Mouse (Mus musculus) lung, postnatal 0 days (tissue): Measurements from ENCODE around the gene Inpp5b. TPM values are rescaled to one million over a fixed set of nuclear protein-coding genes. Genes with fewer than 3 reads are reported as not detected.

Source experiments
- ATAC-seq: fragments of 200-750 bp; cut with Nextera tagmentation; 2 replicates; pipeline ENCODE4 v1.8.0; 2017; ENCODE audit warnings: moderate library complexity
- DNase-seq: peaks from one replicate; pipeline ENCODE4 v3.0.0-alpha.2; 2016; ENCODE audit warnings: low spot score
- H3K27ac ChIP-seq: fragments of 300-500 bp; sonication (generic); 2 replicates; pipeline ENCODE4 v1.5.1; 2014; ENCODE audit warnings: antibody characterized with exemption, mild to moderate bottlenecking, low read length, mixed read lengths
- H3K27me3 ChIP-seq: fragments of 300-500 bp; sonication (generic); replicated peaks from 2 replicates; pipeline ENCODE4 v1.6.1; 2014; ENCODE audit warnings: low read length, mixed read lengths; ENCODE audit not compliant: insufficient read depth
- H3K36me3 ChIP-seq: fragments of 300-500 bp; sonication (generic); 2 replicates; pipeline ENCODE4 v1.6.1; 2014; ENCODE audit warnings: low read length, mixed read lengths; ENCODE audit not compliant: insufficient read depth
- H3K4me1 ChIP-seq: fragments of 300-500 bp; sonication (generic); 2 replicates; pipeline ENCODE4 v1.6.1; 2014; ENCODE audit warnings: antibody characterized with exemption, low read depth, low read length, mixed read lengths; ENCODE audit not compliant: insufficient read depth
- H3K4me2 ChIP-seq: fragments of 300-500 bp; sonication (generic); replicated peaks from 2 replicates; pipeline ENCODE4 v1.6.1; 2014; ENCODE audit warnings: low read depth, mild to moderate bottlenecking, low read length, moderate library complexity, mixed read lengths
- H3K4me3 ChIP-seq: fragments of 300-500 bp; sonication (generic); 2 replicates; pipeline ENCODE4 v1.5.1; 2014; ENCODE audit warnings: low read depth, low read length
- H3K9ac ChIP-seq: fragments of 300-500 bp; sonication (generic); replicated peaks from 2 replicates; pipeline ENCODE4 v1.6.1; 2014; ENCODE audit warnings: low read depth, mild to moderate bottlenecking
- H3K9me3 ChIP-seq: fragments of 300-500 bp; sonication (generic); 2 replicates; pipeline ENCODE4 v1.6.1; 2016; ENCODE audit warnings: low read length, mixed read lengths
- CTCF ChIP-seq: IDR thresholded peaks from 2 replicates; pipeline ENCODE4 v1.5.1; 2016; ENCODE audit warnings: antibody characterized with exemption, mild to moderate bottlenecking
- EP300 ChIP-seq: IDR thresholded peaks from 2 replicates; pipeline ENCODE4 v1.6.1; 2016; ENCODE audit warnings: antibody characterized with exemption, mild to moderate bottlenecking, control low read depth
- WGBS: fragments of 180-500 bp; shearing (Covaris S2); extraction: QIAGEN DNeasy Blood & Tissue Kit; methylation state at CpG from one replicate; pipeline ENCODE4 v1.1.7; 2014; 5-methylcytosine and 5-hydroxymethylcytosine counted together
- polyA plus RNA-seq: library from polyadenylated mRNA; unstranded; fragments of >200 nt; fragmentation: Nextera tagmentation; extraction: Ambion mirVana; gene quantifications from 2 replicates; pipeline ENCODE4 v1.2.1, GENCODE M21; 2015

The Inpp5b gene
- polyA plus RNA-seq, 1 experiment from 2014 or later = 59.6 TPM

- peaks cover 13% of the 10 kb centered on the region; the same call in 1 of the 2 replicates for H3K36me3 ChIP-seq
These were observed 67.7 kb downstream of the Inpp5b start for GRCm38 (mm10) chr4:124809136-124809883.

DNA sequence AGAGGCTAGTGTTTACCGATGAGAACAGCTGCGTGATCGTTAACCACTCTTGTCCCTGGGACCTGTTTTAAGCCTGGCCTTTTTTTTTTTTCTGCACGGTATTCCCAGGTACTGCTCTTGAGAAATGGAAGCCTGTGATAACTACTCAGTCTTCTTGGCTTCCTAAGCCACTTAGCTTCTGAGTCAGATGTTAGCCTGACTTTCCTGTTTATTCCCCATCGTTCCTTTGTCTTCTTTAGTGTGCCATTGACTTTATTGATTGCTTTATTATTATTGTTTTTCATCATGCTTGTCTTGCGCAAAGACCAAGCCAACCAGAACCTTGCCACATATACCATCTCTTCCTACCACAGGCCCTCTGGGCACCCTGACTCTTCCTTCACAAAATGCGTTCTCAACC is 68.4 kb downstream of the Inpp5b start:
- DNase-seq = no peak
- no peak overlapping the region for H3K4me3 ChIP-seq
- WGBS = 75% methylated on average over 7 of the region's 7 CpGs
- H3K9me3 ChIP-seq = no peaks in the 10 kb centered on the region
- H3K27ac ChIP-seq = no peak overlapping the region
- H3K27me3 ChIP-seq = no peaks in the 10 kb centered on the region
- no peak for ATAC-seq
- H3K36me3 ChIP-seq = peaks cover 6% of the 10 kb centered on the region; the same call in 1 of the 2 replicates
- no peak overlapping the region for H3K9ac ChIP-seq
- no peak overlapping the region for H3K4me2 ChIP-seq
- no peaks in the 10 kb centered on the region for H3K4me1 ChIP-seq
- no peak for TF ChIP-seq CTCF
- TF ChIP-seq EP300 = no peak

More at GRCm38 (mm10) chr4:124809136-124809883, 67.7 kb downstream of the Inpp5b start:
- H3K4me2 ChIP-seq = no peak overlapping the region
- H3K9me3 ChIP-seq = no peaks in the 10 kb centered on the region
- no peaks in the 10 kb centered on the region for H3K27me3 ChIP-seq
- no peak for DNase-seq
- no peak overlapping the region for H3K27ac ChIP-seq
- TF ChIP-seq EP300 (no peak), CTCF (no peak)
- H3K4me3 ChIP-seq = no peak overlapping the region
- WGBS = 70% methylated on average over 7 of the region's 9 CpGs
- H3K9ac ChIP-seq = no peak overlapping the region
- H3K4me1 ChIP-seq = no peaks in the 10 kb centered on the region
- no peak for ATAC-seq

DNA sequence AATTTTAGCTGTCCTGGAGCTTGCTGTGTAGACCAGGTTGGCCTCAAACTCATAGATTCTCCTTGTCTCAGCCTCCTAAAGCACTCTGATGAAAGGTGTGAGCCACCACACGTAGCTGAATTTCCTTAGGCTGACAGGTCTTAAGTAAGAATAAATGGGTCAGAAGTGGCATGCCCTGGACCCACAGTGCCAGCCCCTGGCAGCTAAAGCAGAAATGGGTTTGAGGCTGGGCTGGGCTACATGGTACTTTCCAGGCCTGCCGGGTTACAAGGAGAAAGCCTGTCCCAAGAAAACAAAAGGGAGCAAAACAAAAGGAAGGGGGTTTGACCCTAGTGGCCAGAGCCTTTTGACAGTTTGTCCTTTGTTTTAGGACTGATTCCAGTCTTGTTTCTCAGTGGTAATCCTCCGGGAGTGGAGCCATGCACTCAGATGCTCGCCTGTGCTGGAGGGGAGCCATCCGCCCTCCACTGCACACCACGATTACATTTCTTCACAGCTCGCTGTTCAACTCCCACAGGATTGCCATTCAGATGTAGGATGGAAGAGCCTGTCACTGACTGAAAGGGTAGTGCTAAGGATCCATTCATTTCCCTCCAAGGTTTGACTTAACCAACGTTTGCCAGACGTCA is 69.8 kb downstream of the Inpp5b start:
- Histone ChIP-seq H3K4me2 (no peak overlapping the region), H3K27me3 (no peaks in the 10 kb centered on the region), H3K4me1 (no peaks in the 10 kb centered on the region), H3K27ac (no peak overlapping the region), H3K9me3 (no peaks in the 10 kb centered on the region), H3K36me3 (peaks cover 6% of the 10 kb centered on the region; the same call in 1 of the 2 replicates), H3K4me3 (no peak overlapping the region), H3K9ac (no peak overlapping the region)
- DNase-seq = no peak
- TF ChIP-seq CTCF (no peak), EP300 (no peak)
- ATAC-seq = no peak
- WGBS = 70% methylated on average over 9 of the region's 9 CpGs

GRCm38 (mm10) chr4:124815901-124816300 is 74.3 kb downstream of the Inpp5b start:
- DNase-seq = no peak
- H3K9me3 ChIP-seq = no peaks in the 10 kb centered on the region
- H3K4me2 ChIP-seq = no peak overlapping the region
- TF ChIP-seq CTCF = no peak
- TF ChIP-seq EP300 = no peak
- H3K27me3 ChIP-seq = no peaks in the 10 kb centered on the region
- H3K9ac ChIP-seq = no peak overlapping the region
- H3K4me1 ChIP-seq = no peaks in the 10 kb centered on the region; the same call in 1 of the 2 replicates
- WGBS = 83% methylated on average over 11 of the region's 11 CpGs
- peaks cover 3% of the 10 kb centered on the region for H3K36me3 ChIP-seq
- no peak overlapping the region for H3K27ac ChIP-seq
- ATAC-seq = no peak
- no peak overlapping the region for H3K4me3 ChIP-seq

- peak; percentile 97 for ATAC-seq
- WGBS = 21% methylated on average over 6 of the region's 6 CpGs
- no peak for TF ChIP-seq EP300
- no peak for TF ChIP-seq CTCF
- H3K4me2 ChIP-seq = no peak overlapping the region
- no peak overlapping the region for H3K27ac ChIP-seq
- no peaks in the 10 kb centered on the region; the same call in 1 of the 2 replicates for H3K4me1 ChIP-seq
- no peaks in the 10 kb centered on the region for H3K27me3 ChIP-seq
- H3K4me3 ChIP-seq = no peak overlapping the region
- peak; percentile 87 for DNase-seq
- H3K36me3 ChIP-seq = peaks cover 10% of the 10 kb centered on the region
- no peak overlapping the region for H3K9ac ChIP-seq
- H3K9me3 ChIP-seq = no peaks in the 10 kb centered on the region
These were observed 76.2 kb downstream of the Inpp5b start for GRCm38 (mm10) chr4:124817803-124818202.

- Histone ChIP-seq H3K36me3 (peaks cover 15% of the 10 kb centered on the region), H3K27ac (no peak overlapping the region), H3K4me1 (no peaks in the 10 kb centered on the region; the same call in 1 of the 2 replicates), H3K4me3 (no peak overlapping the region), H3K4me2 (no peak overlapping the region), H3K27me3 (no peaks in the 10 kb centered on the region), H3K9me3 (no peaks in the 10 kb centered on the region), H3K9ac (no peak overlapping the region)
- no peak for ATAC-seq
- no peak for TF ChIP-seq CTCF
- TF ChIP-seq EP300 = no peak
- WGBS = 89% methylated on average over 4 of the region's 4 CpGs
- DNase-seq = no peak
These were observed 77.2 kb downstream of the Inpp5b start for GRCm38 (mm10) chr4:124818832-124819231.
